Mouse (Mus musculus): ENCODE results near the gene Vipas39. TPM values are rescaled to one million over a fixed set of nuclear protein-coding genes. Genes with fewer than 3 reads are reported as not detected.
A peak's percentile ranks its signal among the peaks of the same experiment; 100 is the strongest.
"Not testable (repeated sequence)": the region's sequence is repeated elsewhere in the genome, so short reads cannot be mapped to it uniquely, and the experiment has no call there.

The Vipas39 gene
- total RNA-seq (2021): 10 to 100 TPM in 1 of 2 experiments, 1 to 10 TPM in 1; 7.3 to 10.1 TPM
- long read RNA-seq, experiment 1, partial matches to known transcripts: 1 of 2 reads
- long read RNA-seq, experiment 1, other reads (novel, unspliced or antisense): 0 of 2 reads
- long read RNA-seq, experiment 2, partial matches to known transcripts: 4 of 7 reads
- long read RNA-seq, experiment 2, other reads (novel, unspliced or antisense): 1 of 7 reads

DNA sequence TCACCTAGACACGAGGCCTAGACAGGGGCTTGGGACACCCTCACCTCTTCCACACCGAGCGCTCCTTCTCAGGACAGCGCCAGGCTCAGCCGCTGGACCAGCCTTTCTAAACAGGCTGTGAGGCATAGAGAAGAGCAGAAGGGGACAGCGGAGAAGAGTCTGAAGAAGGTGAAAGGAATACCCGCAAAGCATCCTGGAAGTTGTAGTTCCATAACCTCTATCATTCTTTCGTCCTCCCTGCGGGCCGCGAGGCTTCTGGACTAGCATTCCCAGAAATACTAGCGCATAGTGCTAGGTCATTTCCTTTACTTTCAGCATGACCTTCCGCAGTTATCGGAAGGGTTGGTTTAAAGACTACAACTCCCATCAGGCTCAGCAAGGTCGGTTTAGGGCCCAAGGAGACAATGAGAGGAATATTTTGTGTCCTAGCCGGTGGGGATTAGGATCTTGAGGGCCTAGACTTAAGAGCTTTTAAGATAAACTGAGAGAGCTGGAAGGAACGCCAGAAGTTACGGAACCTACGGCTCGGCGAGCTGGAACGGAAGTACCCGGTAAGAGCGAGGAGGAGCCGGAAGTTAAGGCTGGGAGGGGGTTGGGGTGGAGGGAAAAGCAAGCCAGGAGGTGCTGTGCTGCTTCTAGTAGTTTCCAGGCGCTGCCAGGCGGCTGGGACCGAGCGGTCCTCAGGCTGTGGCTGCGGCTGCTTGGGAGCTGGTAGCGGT is at the start of gene Vipas39, which contains the start of gene Ahsa1:
Vipas39 (minus strand) TSS at position 149 of the 719 bp plus-strand sequence.
Ahsa1 (plus strand) TSS at position 372 of the 719 bp plus-strand sequence.
- DNase-seq: peak; percentile 78 to 82
- intact Hi-C loops (cut with DNase I): loop anchor here (5.0 to 10.0 kb wide), 2 partner anchors 66 to 149 kb away; no protein-coding TSS in a partner anchor

DNA sequence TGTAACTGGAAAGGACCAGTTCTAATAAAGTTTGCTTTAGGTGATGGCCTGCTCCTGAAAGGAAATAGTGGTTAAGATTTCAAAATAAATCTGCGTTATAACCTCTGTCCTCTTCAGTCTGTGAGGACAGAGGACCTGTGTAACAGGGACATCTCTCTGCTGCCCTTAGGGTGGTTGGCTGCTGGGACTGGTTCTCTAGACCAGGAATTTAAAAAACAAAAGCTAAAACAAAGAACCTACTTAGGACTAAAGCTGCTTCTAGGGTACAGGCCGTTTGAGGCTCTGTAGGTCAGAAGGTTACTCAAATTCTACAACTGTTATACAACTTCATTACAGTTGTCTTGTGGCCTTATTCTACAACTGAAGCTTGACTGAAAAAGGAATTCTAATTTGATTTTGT is 47.0 kb upstream of the Vipas39 start:
- intact Hi-C loops (cut with DNase I): no loop called here

DNA sequence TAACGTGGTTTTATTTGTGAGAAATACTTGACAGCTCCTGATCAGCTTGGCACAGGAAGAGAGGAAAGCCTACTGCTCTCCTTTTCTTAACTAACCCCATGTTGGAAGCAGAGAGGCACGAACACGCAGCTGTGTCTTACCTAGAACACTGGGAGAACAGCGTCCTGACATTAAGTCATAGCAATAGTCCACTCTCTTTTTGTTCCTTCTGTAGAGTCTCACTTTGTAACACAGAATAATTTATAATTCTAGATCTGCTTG is 40.5 kb upstream of the Vipas39 start:
- intact Hi-C loops (cut with DNase I); DNase-seq: not testable (repeated sequence)

More for the DNA sequence above, 47.0 kb upstream of the Vipas39 start:
- DNase-seq: no peak

DNA sequence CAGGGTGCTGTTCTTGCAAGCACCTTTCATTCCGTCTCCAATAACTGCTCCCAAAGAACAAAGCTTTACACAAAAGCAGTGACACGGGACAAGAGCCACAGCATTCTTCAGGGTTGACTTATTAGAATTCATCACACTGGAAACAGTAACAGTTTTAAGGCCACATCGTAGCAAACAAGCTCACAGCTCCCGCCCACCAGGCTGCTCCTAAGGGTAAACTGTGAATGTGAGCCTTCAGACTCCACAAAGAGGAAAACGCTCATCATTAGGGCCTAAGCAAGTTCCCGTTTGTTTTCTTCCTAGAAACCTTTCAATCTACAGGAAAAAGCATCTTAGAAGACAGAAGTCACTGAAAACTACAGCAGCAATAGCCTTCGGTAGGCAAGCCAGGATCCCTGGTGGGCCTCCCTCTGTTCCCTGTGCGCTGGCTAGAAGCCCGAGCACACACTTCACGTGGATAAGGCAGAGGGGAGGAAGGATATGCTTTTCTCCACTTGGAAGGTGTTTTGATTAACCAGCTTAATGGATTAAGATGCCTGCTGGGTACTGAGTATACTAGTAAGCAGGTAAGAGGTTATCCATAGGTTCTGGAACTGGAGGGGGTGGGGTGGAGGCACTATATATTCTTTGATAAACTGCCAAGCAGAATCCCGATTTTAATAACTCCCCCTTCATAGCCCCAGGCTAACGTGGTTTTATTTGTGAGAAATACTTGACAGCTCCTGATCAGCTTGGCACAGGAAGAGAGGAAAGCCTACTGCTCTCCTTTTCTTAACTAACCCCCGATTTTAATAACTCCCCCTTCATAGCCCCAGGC is 39.9 kb upstream of the Vipas39 start:
- DNase-seq: no peak
- intact Hi-C loops (cut with DNase I): no loop called here

DNA sequence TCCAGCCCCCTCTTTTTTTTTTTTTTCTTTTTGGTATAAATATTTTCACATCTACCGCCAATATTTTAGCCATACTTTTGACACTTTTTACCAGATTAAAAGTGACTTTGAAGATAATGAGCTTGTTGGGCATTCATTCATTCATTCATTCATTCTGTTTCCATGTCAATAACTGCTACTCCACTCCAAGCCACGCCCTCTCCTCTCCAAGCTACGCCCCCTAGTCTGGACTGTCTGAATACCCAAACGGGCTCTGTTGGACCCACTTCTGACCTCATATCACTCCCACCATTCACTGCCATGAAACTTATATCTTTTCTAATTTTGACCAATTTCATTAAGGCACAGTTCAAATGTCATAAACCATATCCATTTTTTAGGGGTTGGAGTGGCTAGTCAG is 35.1 kb upstream of the Vipas39 start:
- no peak for DNase-seq
- intact Hi-C loops (cut with DNase I): no loop called here

DNA sequence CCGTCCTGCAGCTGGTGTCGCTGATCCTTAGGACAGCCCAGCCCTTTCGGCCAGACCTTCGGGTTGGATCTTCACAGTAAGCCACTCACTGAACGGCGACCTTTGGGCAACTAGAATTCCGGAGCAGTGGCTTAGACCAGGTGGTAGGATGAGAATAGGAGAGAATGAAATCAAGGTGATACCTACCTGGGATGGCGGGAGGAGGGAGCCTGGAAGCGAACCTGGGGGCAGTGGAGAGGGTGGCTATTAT is 34.3 kb upstream of the Vipas39 start:
- intact Hi-C loops (cut with DNase I): no loop called here
- DNase-seq: no peak

DNA sequence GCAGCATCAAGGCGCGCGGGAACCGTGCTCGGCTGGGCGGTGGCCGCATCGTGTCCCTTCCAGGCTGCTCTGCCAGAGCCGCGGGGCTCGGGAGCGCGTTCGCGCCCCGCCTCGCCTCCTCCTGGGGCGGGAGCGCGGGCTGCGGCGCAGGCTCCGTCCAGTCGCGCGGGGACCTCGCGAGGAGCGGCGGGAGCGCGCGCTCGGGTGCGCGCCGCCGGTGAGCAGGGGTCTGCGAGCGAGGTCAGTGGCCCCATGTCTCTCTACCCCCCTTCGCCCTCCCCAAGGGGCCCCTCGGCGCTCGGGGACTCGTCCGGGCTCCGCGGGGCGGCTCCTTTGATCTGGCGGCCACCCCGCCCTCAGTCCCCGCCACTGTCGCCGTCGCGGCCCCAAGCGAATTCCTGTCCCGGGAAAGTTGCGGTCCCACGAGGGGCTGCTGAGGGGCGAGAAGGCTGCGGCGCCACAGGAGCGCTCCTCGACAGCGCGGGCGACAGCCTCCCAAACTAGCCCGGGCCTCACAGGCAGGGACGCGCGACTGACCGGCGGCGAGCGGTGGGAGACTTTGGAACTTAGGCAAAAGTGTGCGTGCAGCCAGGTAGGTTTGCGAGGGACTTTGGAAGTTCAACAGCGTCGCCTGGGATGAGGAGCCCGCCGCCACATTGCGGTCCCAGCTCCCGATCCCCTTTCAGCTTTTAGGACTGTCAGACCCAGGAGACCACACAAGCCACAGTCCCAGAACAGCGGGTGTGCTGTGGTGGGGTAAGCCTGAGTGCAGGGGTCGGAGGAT is 33.8 kb upstream of the Vipas39 start, which contains the start of gene Ism2:
Ism2 (minus strand) TSS at position 49 of the 784 bp plus-strand sequence.
- intact Hi-C loops (cut with DNase I): no loop called here
- peak in 1 of 2 experiments; percentile 28 for DNase-seq

DNA sequence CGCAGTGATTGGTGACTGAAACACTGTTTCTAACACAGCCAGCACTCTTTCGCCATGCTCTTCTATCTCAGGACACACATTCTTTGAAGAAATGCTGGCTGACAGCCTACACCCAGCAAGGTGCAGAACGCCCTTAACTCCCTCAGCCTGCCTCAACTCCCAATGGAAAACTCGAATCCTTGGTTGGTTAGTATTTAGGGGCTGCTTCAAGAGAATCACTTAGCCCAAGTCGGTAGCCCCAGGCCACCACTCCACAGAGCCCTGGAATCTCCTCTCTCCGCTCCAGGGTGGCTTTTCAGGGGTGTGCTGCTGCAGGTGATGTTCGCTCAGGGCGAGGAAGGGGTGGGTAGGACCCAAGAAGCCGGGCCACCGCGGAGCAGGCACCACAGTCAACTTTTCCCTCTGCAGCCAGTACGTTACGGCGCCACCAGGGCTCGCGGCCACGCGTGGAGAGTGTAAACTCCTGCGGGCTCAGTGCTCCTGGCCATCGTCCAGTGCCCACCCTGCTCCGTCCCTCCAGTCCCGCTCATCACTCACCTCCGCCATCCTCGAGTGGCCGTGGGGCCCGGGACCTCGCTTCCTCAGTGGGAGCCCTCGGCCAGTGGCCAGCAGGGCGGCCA is 33.1 kb upstream of the Vipas39 start:
- intact Hi-C loops (cut with DNase I): no loop called here
- DNase-seq: peak in 1 of 2 experiments; percentile 18

DNA sequence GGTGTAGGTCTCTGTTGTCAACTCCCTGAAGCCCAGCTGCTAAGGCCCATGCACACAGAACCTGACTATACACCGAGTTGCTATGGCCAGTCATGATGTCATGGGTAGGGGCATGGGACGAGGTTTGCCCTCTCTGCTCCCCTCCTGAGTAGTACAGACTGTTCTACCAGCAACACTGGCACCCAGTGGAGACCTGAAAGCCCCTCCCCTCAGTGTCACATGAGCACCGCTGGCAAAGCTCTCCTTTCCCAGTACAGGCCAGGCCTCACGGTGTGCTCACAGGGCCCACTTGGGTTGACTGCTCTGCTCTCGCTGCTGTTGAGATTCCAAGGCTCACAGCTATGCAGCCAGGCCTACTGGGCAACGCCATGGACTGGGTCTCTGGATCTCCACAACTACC is 27.9 kb upstream of the Vipas39 start:
- intact Hi-C loops (cut with DNase I): no loop called here
- DNase-seq: no peak

DNA sequence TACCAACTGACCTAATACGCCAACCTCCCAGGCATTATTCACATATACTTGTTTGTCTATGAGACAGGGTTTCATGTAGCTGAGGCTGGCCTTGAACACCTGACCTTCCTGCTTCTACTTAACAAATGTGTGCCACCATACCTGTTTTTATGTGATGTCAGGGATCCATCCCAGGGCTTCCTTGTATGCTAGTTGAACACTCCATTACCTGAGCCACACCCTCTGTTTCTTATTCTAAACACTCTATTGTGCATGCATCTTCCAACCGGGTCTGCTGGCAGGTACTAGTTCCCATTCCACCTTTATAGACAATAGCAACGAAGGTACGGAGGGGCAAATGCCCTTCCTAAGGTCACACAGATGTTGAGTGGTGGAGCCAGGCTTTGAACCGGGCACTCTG is 23.0 kb upstream of the Vipas39 start:
- intact Hi-C loops (cut with DNase I): no loop called here
- DNase-seq: no peak

DNA sequence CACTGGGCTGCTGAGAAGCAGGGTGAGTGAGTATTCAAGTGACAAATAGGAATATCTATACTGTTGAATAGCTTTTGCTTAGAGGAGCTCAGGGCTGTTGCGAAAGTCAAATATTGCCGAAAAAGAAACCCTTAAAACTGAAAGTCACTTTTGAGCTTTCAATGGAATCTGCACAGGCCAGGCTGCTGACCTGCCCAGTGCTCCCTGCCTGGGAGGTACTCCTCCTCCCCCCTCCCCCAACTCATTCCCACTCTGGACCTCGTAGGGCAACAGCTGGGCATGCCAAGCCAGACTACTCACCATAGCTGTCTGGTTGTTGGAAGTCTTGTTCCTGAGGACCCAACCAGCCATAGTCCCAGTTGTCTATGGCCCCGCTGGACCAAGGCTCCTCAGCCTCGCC is 18.7 kb upstream of the Vipas39 start:
- intact Hi-C loops (cut with DNase I): no loop called here

DNA sequence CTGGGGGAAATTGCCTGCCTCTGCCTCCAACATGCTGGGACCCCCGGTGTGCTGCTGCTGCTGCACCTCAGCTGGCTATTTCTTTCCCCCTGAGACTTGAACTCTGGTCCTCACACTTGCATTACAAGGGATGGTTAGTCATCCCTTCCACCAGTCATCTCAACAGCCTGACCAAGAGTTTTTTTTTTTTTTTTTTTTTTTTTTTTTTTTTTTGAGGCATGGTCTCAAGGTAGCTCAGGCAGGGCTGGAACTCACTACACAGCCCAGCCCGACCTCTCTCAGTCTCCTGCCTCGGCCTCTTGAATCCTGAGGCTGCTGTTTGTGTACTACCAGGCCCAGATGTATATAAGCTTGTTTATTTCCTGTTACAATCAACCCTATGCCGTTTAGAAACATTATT is 18.2 kb upstream of the Vipas39 start:
- intact Hi-C loops (cut with DNase I): no loop called here
- no peak for DNase-seq

More for the DNA sequence above, 18.7 kb upstream of the Vipas39 start:
- DNase-seq: no peak

DNA sequence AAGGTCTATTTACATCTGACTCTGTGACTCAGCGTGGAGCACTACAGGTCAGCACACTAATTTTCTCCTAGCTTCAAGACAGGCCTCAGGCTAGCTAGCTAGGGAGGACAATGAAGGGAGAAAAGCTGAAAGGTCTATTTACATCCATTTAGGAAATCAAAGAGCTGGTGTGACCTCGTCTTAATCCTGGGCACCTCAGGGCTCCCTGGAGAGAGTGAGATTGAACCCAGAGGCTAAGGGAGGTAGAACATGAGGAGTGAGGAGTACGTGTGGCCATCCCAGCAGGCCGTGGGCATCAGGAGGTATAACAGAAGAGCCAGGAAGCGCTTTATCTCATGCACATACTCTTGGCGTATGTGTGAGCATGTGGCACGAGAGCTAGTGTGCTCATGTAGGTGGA is 17.6 kb upstream of the Vipas39 start:
- no peak for DNase-seq
- intact Hi-C loops (cut with DNase I): no loop called here

DNA sequence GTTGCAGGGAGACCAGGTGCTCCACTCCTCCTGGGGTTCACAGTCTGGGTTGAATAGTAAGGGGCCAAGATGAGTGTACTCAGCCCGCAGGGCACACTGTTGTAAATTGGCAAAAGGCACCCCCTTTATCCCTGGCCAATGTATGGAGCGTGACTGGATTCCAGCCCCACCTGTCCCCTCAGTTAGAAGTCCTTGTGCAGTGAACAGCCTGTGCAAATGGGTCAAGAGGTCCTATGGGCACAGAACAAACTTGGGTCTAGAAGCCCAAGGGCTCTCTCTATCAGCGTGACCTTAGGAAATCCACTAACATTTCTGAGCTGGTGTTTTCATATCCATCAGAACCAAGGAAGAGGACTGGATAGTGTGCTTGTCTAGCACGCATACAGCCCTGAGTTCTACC is 16.7 kb upstream of the Vipas39 start:
- intact Hi-C loops (cut with DNase I): no loop called here
- DNase-seq: no peak

DNA sequence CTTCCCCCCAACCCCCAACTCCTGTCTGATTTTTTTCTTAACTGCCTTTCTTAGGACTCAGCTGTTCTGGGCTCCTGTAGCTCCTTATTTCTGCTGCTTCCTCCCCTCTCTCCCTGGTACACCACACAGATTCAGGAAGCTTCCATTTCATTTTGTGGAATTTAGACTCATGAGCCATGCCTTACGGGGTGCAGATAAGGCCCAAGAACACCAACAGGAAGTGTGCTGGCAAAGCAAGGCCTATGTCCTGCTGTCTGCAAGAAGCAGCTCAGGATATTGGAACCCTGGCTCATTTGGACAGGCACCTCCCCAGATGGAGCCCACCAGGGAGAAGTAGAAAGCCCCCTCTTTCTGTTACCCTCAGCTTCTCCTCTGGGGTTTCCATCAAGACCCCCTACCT is 15.7 kb upstream of the Vipas39 start:
- intact Hi-C loops (cut with DNase I): no loop called here
- no peak for DNase-seq

DNA sequence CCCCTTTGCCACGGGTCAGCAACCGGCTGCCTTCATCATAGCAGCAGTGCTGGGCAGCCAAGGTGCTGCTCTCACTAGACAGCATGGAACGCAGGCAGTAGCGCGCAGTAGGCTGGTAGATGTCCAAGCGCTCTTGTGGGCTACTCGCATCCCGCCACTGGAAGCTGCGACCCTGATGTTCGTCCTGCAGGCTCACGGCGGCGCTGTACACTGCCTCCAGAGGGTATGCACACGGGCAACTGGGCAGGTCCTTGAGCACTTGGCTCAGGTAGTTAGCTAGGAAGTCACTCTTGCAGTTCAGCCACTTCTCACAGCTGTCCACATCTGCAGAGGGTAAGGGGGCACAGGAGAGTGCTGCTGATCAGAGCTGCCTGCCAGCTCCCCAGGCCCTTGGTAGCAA is 13.8 kb upstream of the Vipas39 start:
- DNase-seq: no peak
- intact Hi-C loops (cut with DNase I): loop anchor here (10.0 kb wide), 1 partner anchor 125 kb away; no protein-coding TSS in a partner anchor

DNA sequence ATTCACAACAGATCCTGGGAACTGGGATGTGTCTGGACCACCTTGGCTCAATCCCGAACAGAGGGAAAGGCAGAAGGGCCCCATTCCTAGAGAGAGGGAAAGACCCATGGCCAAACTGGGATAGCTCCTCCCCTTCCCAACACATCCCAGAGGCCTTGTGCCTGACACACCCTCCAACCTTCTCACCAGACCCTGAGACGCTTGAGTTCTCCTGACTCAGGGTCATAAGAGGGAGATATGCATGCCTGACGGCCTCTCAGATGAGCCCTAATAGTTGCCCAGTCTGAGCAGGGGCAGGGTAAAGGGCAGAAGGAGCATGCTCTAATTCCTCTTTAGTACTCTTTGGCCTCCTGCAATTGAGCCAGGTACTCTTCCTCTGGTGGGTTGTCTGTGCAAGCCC is 13.3 kb upstream of the Vipas39 start:
- DNase-seq: no peak
- intact Hi-C loops (cut with DNase I): loop anchor here (10.0 kb wide), 1 partner anchor 125 kb away; no protein-coding TSS in a partner anchor

DNA sequence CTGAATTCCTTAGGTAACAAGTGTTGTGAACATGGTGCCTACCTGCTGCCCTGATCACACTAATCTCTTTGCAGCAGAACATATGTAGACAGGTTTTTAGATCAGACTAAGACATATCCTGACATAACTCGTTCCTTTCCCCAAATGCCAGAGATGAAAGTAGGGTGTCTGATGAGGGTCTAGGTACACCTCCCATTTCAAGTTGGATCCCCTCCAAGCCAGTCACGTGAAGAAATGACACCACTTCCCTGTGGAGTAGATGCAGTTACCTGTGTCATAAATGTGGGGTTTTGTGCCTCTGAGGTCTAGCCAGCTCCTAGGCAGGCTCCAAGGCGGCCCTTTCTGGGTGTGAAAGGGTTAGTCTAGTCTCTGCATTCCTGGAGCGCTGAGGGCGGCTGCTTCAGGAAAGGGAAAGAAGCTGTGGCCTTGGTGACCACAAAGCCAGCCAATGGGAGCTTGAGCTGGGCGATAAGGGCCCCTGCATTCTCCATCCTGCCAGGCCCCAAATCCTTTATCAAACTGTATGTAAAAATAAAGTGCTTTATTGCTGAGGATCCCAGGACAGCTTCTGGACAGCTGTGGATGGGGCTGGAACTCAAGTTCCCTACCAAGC is 12.2 kb upstream of the Vipas39 start:
- intact Hi-C loops (cut with DNase I): loop anchor here (10.0 kb wide), 1 partner anchor 123 kb away; no protein-coding TSS in a partner anchor
- no peak for DNase-seq

DNA sequence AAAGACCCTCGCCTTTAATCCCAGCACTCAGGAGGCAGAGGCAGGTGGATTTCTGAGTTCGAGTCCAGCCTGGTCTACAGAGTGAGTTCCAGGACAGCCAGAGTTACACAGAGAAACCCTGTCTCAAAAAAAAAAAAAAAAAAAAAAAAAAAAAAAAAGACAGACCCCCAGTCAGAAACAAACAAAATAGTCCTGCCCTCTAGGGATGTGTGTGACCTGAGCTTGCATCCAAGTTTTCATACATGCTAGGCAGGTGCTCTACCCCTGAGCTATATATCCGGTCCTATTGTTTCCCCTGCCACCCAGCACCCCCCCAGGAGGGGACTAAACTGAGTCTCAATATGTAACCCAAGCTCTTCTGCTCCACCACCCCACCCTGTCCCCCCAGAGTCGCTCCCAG is 11.2 kb upstream of the Vipas39 start:
- intact Hi-C loops (cut with DNase I): loop anchor here (10.0 kb wide), 1 partner anchor 122 kb away; no protein-coding TSS in a partner anchor
- not testable (repeated sequence) for DNase-seq
